Mouse (Mus musculus): Measurements from ENCODE around the gene Aldh3a1.

DNA sequence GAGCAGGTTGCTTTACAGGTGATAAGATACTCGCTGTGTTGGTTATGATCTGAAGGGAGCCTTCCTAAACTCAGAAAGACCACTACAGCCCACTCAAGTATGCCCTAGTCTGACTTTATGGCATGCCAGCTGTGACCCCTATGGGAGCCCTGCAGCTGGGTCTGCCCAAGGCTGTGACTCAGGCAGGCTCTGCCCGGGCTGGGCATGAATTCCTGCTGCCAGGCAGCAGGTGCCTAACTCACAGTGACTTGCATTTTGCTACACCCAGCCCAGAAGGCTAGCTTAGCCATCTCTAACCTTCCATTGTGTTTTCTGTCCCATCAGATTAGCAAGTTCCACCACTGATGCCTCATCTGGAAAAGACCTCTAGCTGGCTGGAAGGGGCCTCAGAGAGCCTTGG is 4.5 kb upstream of the Aldh3a1 start:
- TF ChIP-seq POLR2A (IDR thresholded peaks at IDR 0.05; ENCODE audit: insufficient read depth, low read length) (no peak), EP300 (IDR thresholded peaks at IDR 0.05; ENCODE audit: insufficient read depth, low read depth, low read length) (no peak)
